Mouse (Mus musculus): ENCODE results near the gene Gpr21. TPM values are rescaled to one million over a fixed set of nuclear protein-coding genes. Genes with fewer than 3 reads are reported as not detected.

The Gpr21 gene
- polyA plus RNA-seq, 1 experiment from 2014 or later: 0.58 TPM

Other genes starting within 250 kb of the Gpr21 start
- not detected in 2 replicates for gene Olfr368, start 189.8 kb upstream of the Gpr21 start, polyA plus RNA-seq (2015; fragmentation: Nextera tagmentation; extraction: Ambion mirVana)
- 30.3 and 31.6 TPM in 2 replicates for gene Pdcl, start 157.0 kb upstream of the Gpr21 start, polyA plus RNA-seq (2015; fragmentation: Nextera tagmentation; extraction: Ambion mirVana)
- 9.2 and 11.4 TPM in 2 replicates for gene Rc3h2, start 93.4 kb upstream of the Gpr21 start, polyA plus RNA-seq (2015; fragmentation: Nextera tagmentation; extraction: Ambion mirVana)
- 3.9 and 4.8 TPM in 2 replicates for gene Zbtb26, start 73.2 kb upstream of the Gpr21 start, polyA plus RNA-seq (2015; fragmentation: Nextera tagmentation; extraction: Ambion mirVana)
- 3.3 and 3.9 TPM in 2 replicates for gene Zbtb6, start 73.2 kb upstream of the Gpr21 start, polyA plus RNA-seq (2015; fragmentation: Nextera tagmentation; extraction: Ambion mirVana)
- 25.3 and 25.9 TPM in 2 replicates for gene Rabgap1, start 73.1 kb upstream of the Gpr21 start, polyA plus RNA-seq (2015; fragmentation: Nextera tagmentation; extraction: Ambion mirVana)
- gene Strbp, start 187.5 kb downstream of the Gpr21 start, polyA plus RNA-seq (2015; fragmentation: Nextera tagmentation; extraction: Ambion mirVana): 23.4 and 24.5 TPM in 2 replicates

All from heart, embryonic 15.5 days (tissue).